Mouse (Mus musculus): ENCODE measurements at regions not wholly inside any gene's neighbourhood (a gene's known extent, or its start where the extent isn't known, plus 50 kb on each side); places are given as distances from the start of the nearest gene placed in this dataset.

GRCm38 (mm10) chr14:28626951-28627350 is 122.4 kb downstream of the Wnt5a start:
- DNase-seq, result no peak

DNA sequence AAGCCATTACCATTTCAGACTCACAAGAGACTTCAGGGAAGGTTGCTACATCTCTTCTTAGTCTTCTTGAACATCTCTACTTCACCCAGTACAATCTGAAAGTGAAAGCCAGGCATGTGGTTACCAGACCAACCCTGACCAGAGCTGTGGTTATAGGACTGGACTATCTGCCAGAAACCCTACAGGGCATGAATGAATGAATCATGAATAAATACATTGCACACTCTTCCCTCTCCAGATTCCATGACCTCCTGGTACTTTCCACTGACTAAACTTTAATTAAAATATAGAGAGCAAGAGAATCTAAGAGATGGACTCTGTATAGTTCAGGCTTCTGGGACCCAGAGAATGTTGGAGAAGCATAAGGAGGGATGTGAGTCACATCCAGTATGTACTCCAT is 130.6 kb downstream of the Wnt5a start:
- no peak for DNase-seq

DNA sequence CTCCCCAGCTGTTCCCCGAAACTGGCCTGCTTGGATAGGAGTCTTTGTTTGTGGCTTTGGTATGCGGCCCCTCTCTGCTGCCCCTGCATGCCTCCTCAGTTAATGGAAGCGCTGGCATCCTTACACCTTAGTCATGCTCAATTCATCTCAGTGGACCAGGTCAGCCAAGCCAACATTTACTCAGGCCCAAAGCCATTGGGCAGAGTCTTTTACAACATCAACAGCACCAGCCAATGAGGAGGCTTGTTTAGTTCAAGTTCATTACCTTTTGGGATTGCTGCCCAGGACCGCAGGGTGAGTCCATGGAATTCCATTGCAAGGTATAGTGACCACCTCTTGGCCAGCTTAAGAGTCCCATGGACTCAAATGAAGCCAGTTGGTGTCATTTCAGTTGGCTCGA is 134.5 kb downstream of the Wnt5a start:
- DNase-seq, result peak in 1 of 2 experiments; percentile 11

DNA sequence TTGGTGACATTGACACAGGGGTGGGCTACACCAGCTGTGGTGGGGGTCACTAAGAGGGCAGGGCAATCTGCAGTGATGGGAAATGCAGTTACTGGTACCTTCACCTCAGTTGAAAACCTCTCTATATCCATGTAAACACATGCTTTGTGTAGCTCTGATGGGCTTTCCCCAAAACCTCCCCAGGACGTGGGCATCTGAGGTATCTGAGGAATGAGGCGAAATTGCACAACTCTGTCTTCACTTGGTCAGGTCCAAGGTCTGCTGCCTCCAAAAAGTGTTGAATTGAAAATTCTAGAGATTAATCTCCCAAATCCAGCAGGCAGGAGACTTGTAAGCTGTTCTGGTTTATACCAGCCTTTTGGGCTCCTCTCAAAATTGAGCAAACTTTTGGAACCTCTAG is 141.3 kb downstream of the Wnt5a start:
- no peak for DNase-seq

DNA sequence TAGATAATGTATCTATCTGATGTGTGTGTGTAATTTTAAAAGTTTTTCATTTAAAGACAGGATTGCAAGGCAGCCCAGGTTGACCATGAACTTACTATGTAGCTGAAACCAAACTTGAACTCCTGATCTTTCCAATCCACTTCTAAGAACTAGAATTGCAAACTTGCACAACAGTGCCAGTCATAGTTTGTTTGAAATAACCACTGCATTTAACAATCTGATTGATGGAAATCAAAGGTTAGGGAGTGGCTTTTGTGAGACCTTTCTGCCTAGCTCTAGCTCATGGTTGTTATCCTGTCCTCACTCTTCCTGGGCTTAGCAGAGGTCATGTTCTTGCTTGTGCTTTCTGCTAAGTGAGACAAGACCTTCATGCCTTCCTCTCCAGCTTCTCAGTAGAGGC is 144.9 kb downstream of the Wnt5a start:
- no peak for DNase-seq

- DNase-seq, result peak; percentile 13 to 41
Observed at GRCm38 (mm10) chr14:28653059-28653930, 148.7 kb downstream of the Wnt5a start.

GRCm38 (mm10) chr14:28657216-28657615 is 152.7 kb downstream of the Wnt5a start:
- DNase-seq, result no peak

DNA sequence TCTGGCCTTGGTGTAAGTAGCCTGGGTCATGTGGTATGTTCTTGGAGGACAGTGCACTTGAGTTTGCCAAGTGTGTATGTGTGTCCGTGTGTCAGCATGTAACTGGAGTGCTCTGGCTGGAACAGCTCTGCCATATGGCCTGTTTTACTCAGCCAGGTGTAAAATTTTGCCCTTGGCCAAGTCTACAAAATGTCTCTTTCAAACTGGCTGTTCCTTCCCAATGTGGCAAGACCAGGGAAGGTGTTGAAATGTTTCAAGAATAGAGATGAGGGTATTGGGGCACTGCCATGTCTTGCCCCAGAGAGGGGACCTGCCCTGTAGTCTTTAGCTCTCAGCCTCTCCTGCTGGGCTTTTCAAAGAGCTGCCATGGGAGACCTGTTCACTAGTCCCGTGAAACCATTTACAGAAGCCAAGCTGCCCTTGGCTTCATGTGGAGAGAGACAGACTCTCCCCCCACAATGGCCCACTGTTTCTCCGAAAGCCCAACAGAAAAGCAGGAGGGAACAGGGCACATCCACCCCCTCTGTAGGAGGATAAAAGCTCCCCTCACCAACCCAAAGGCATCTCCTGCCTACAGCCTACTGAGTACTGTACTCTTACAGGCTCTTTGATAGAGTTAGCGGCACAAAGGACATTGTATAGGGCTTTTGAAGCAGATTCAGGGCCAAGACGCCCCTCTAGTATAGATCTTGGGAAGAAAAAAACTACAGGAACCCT is 156.5 kb downstream of the Wnt5a start:
- DNase-seq, result peak; percentile 13 to 27

GRCm38 (mm10) chr14:28663316-28663715 is 158.8 kb downstream of the Wnt5a start:
- peak in 1 of 2 experiments; percentile 27 for DNase-seq

GRCm38 (mm10) chr14:28664121-28664520 is 159.6 kb downstream of the Wnt5a start:
- DNase-seq, result peak in 1 of 2 experiments; percentile 13

- peak; percentile 23 to 48 for DNase-seq
Observed at GRCm38 (mm10) chr14:28675476-28675875, 170.9 kb downstream of the Wnt5a start.

- DNase-seq, result no peak
Observed at GRCm38 (mm10) chr14:28699780-28700179, 195.2 kb downstream of the Wnt5a start.

DNA sequence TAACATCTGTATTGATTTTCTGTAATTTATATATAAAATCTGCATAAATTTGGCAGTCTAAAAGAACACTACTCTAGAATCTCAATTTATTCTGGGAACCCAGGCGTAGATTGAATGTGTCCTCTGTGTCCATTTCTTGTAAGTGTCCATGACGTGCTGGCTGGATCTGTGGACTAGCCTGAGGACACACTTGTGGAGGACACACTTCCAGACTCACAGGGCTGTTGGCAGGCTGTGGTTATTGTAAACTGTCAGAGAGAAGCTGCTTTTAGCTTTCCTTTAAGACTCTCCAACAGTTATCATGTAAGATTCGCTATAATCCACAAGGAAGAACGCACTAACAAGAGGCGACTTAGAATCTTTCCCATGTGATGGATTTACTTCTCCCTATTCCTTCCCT is 200.2 kb downstream of the Wnt5a start:
- no peak for DNase-seq

DNA sequence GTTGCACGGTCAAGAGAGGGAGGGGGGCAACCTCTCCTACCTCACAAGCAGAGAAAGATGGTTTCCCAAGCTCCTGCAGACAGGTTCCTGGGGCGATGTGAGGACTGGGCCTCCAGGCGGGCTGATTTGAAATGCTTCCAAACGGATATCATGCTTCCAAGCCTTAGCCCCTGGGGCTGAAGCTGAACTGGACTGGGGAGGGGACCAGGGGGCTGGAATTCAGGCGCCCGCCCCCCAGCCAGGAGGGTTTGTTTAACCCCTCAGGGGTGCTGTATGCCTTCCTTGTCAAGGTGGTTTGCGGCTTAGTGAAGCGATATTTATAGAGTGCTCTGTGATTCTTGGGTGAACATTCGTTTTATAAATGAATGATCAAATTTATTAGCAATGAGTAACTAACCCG is 210.0 kb downstream of the Wnt5a start:
- DNase-seq, result no peak

- no peak for DNase-seq
Observed at GRCm38 (mm10) chr14:28720545-28720944, 216.0 kb downstream of the Wnt5a start.

GRCm38 (mm10) chr14:28725666-28726065 is 221.1 kb downstream of the Wnt5a start:
- DNase-seq, result no peak

- DNase-seq, result peak in 1 of 2 experiments; percentile 5
Observed at GRCm38 (mm10) chr14:28733496-28733895, 228.9 kb downstream of the Wnt5a start.

DNA sequence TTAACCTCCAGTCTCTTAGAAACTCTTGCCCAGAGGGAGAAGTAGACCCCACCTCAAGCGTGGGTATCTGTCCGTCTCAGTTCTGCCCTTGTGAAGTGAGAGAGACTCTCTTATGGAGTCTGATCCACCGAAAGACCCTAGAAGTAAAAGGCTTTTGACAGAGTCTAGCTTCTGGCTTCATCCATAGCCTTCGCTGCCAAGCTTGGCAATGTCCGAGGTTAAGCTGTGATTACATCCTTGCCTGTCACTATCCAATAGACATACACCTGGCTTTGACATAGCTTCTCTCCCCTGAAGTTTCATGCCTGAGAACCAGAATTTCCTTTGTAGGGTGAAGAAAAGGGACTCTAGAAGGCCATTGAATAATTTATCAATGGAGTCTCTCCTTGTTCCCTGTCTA is 230.9 kb downstream of the Wnt5a start:
- no peak for DNase-seq

GRCm38 (mm10) chr14:28740076-28740475 is 235.5 kb downstream of the Wnt5a start:
- no peak for DNase-seq

GRCm38 (mm10) chr14:28741418-28741817 is 236.9 kb downstream of the Wnt5a start:
- no peak for DNase-seq

DNA sequence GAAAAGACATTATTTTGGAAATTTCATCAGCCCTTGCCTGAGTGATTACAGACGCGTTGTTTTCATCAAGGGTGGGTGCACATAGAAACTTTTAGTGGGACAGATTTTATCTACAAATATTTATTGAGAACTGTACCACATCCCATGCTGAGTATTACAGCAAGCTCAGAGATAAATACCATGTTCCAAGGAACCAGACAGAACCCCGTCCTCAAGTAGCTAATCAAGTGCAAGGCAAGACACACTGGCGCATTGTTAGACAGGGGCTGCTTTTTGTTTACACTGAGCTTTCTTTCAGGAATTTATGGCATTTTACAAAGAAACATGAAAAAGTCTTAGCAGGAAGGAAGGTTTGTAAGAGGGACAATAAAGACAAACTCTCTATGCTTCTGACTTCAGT is 239.1 kb downstream of the Wnt5a start:
- DNase-seq, result no peak

DNA sequence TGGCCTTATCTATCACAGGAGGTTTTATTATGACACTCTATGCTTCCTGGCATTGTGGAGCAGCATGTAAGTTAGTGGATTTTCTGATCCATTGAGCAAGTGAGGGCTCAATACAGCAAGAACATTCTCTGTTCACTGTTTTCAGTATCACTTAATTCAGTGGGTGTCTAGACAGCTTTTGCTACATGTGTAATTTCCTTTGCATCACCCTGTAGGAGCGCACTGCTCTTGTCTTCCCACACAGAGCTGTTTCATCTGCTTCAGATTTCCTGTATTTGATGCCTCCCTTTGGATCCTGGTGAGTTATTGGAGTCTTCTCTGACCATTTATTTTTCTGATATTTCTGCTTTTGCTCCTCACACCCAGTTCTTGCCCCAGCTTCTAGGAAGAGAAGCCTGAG is 245.8 kb downstream of the Wnt5a start:
- DNase-seq, result no peak

- no peak for DNase-seq
Observed at GRCm38 (mm10) chr14:28765201-28765600, 252.8 kb upstream of the Lrtm1 start.

GRCm38 (mm10) chr14:28773068-28773467 is 244.9 kb upstream of the Lrtm1 start:
- DNase-seq, result no peak

Data from kidney, postnatal 36 days (tissue).